Mouse (Mus musculus) heart, embryonic 11.5 days (tissue): ENCODE data around the gene Olfr657. TPM values are rescaled to one million over a fixed set of nuclear protein-coding genes. Genes with fewer than 3 reads are reported as not detected.
A peak's percentile ranks its signal among the peaks of the same experiment; 100 is the strongest.

Experiments used
- ATAC-seq: fragments of 200-750 bp; cut with Nextera tagmentation; replicated peaks from 2 replicates; pipeline ENCODE4 v1.8.0; 2017; ENCODE audit warnings: moderate library complexity; ENCODE audit not compliant: insufficient number of reproducible peaks, low FRiP score, low TSS enrichment
- H3K27ac ChIP-seq: fragments of 300-500 bp; sonication (generic); 2 replicates; pipeline ENCODE4 v1.5.1; 2014; ENCODE audit warnings: mild to moderate bottlenecking, low read depth, low read length
- H3K27me3 ChIP-seq: fragments of 300-500 bp; sonication (generic); 2 replicates; pipeline ENCODE4 v1.6.1; 2014; ENCODE audit warnings: mild to moderate bottlenecking, low read length, mixed read lengths; ENCODE audit not compliant: control insufficient read depth, insufficient read depth
- H3K36me3 ChIP-seq: fragments of 300-500 bp; sonication (generic); 2 replicates; pipeline ENCODE4 v1.6.1; 2014; ENCODE audit warnings: mild to moderate bottlenecking, low read length, moderate library complexity, mixed read lengths; ENCODE audit not compliant: control insufficient read depth, insufficient read depth
- H3K4me1 ChIP-seq: fragments of 300-500 bp; sonication (generic); 2 replicates; pipeline ENCODE4 v1.6.1; 2014; ENCODE audit warnings: low read length; ENCODE audit not compliant: control insufficient read depth, insufficient read depth
- H3K4me2 ChIP-seq: fragments of 300-500 bp; sonication (generic); 2 replicates; pipeline ENCODE4 v1.6.1; 2014; ENCODE audit warnings: mild to moderate bottlenecking, moderate library complexity
- H3K4me3 ChIP-seq: fragments of 300-500 bp; sonication (generic); 2 replicates; pipeline ENCODE4 v1.5.1; 2014; ENCODE audit warnings: low read depth, low read length
- H3K9ac ChIP-seq: fragments of 300-500 bp; sonication (generic); 2 replicates; pipeline ENCODE4 v1.6.1; 2014; ENCODE audit warnings: mild to moderate bottlenecking, low read depth, low read length, moderate library complexity
- H3K9me3 ChIP-seq: fragments of 300-500 bp; sonication (generic); replicated peaks from 2 replicates; pipeline ENCODE4 v1.6.1; 2016; ENCODE audit warnings: low read length; ENCODE audit not compliant: control insufficient read depth
- WGBS: fragments of 180-500 bp; shearing (Covaris S2); extraction: QIAGEN DNeasy Blood & Tissue Kit; methylation state at CpG from one replicate; pipeline ENCODE4 v1.1.7; 2014; ENCODE audit not compliant: insufficient replicate concordance; 5-methylcytosine and 5-hydroxymethylcytosine counted together
- polyA plus RNA-seq: library from polyadenylated mRNA; unstranded; fragments of >200 nt; fragmentation: Nextera tagmentation; extraction: Ambion mirVana; gene quantifications from 2 replicates; pipeline ENCODE4 v1.2.1, GENCODE M21; 2014

The Olfr657 gene
- polyA plus RNA-seq, 1 experiment from 2014 or later = not detected

GRCm38 (mm10) chr7:104613655-104614054 lies 10.9 kb upstream of the Olfr657 start, which contains the start of gene Olfr656:
TSS of gene Olfr656 (plus strand) at chr7:104613955.
- WGBS = 75% methylated on average over 4 of the region's 4 CpGs
- Histone ChIP-seq H3K36me3 (no peaks in the 10 kb centered on the region), H3K27me3 (no peaks in the 10 kb centered on the region), H3K4me2 (no peak within 1 kb of the TSS), H3K9me3 (no peaks in the 10 kb centered on the region), H3K9ac (no peak within 1 kb of the TSS), H3K4me3 (no peak within 1 kb of the TSS), H3K27ac (no peak within 1 kb of the TSS), H3K4me1 (no peaks in the 10 kb centered on the region)
- ATAC-seq = no peak

- Histone ChIP-seq H3K36me3 (no peaks in the 10 kb centered on the region), H3K4me2 (peak within 1 kb of the TSS; percentile 59), H3K27ac (no peak within 1 kb of the TSS), H3K9me3 (no peaks in the 10 kb centered on the region), H3K4me3 (peak within 1 kb of the TSS; percentile 29; the same call in 1 of the 2 replicates), H3K27me3 (no peaks in the 10 kb centered on the region), H3K4me1 (no peaks in the 10 kb centered on the region), H3K9ac (no peak within 1 kb of the TSS)
- ATAC-seq = peak; percentile 81; the same call in 1 of the 2 replicates
- WGBS = 23% methylated on average over 21 of the region's 22 CpGs
These were observed 22.4 kb downstream of the Olfr657 start, which contains the start of gene Olfr658 for GRCm38 (mm10) chr7:104646841-104647482. TSS of gene Olfr658 (minus strand) at chr7:104647305.

- Histone ChIP-seq H3K27ac (no peak within 1 kb of the TSS), H3K4me2 (no peak within 1 kb of the TSS), H3K27me3 (no peaks in the 10 kb centered on the region), H3K36me3 (no peaks in the 10 kb centered on the region), H3K9me3 (no peaks in the 10 kb centered on the region), H3K4me1 (no peaks in the 10 kb centered on the region), H3K9ac (no peak within 1 kb of the TSS), H3K4me3 (no peak within 1 kb of the TSS)
- WGBS = 80% methylated on average over 3 of the region's 3 CpGs
- no peak for ATAC-seq
These were observed 41.9 kb downstream of the Olfr657 start, which contains the start of gene Olfr659 for GRCm38 (mm10) chr7:104666453-104666852. TSS of gene Olfr659 (plus strand) at chr7:104666753.

- Histone ChIP-seq H3K9me3 (no peaks in the 10 kb centered on the region), H3K27me3 (no peaks in the 10 kb centered on the region), H3K27ac (no peak within 1 kb of the TSS), H3K4me2 (no peak within 1 kb of the TSS), H3K4me3 (no peak within 1 kb of the TSS), H3K4me1 (no peaks in the 10 kb centered on the region), H3K9ac (no peak within 1 kb of the TSS), H3K36me3 (no peaks in the 10 kb centered on the region)
- no peak for ATAC-seq
- 79% methylated on average over 2 of the region's 2 CpGs for WGBS
These were observed 61.6 kb downstream of the Olfr657 start, which contains the start of gene Olfr661 for GRCm38 (mm10) chr7:104686201-104686600. TSS of gene Olfr661 (plus strand) at chr7:104686501.

Other genes with a start within 250 kb of the Olfr657 start
- gene Trim30c, start 224.0 kb upstream of the Olfr657 start, polyA plus RNA-seq = not detected in 2 replicates
- gene Trim30a, start 159.6 kb upstream of the Olfr657 start, polyA plus RNA-seq = 0.45 and 0.80 TPM in 2 replicates
- gene Trim30d, start 116.9 kb upstream of the Olfr657 start, polyA plus RNA-seq = 0.07 TPM in 1 of 2 replicates, not detected in the other
- not detected in 2 replicates for gene Olfr651, start 74.7 kb upstream of the Olfr657 start, polyA plus RNA-seq
- gene Olfr652, start 63.9 kb upstream of the Olfr657 start, polyA plus RNA-seq = not detected in 2 replicates
- gene Olfr653, start 47.5 kb upstream of the Olfr657 start, polyA plus RNA-seq = not detected in 2 replicates
- gene Olfr654, start 37.8 kb upstream of the Olfr657 start, polyA plus RNA-seq = not detected in 2 replicates
- not detected in 2 replicates for gene Olfr655, start 23.0 kb upstream of the Olfr657 start, polyA plus RNA-seq
- not detected in 2 replicates for gene Olfr656, start 10.8 kb upstream of the Olfr657 start, polyA plus RNA-seq
- 0.09 TPM in 1 of 2 replicates, not detected in the other for gene Olfr658, start 22.5 kb downstream of the Olfr657 start, polyA plus RNA-seq
- gene Olfr659, start 42.0 kb downstream of the Olfr657 start, polyA plus RNA-seq = not detected in 2 replicates
- gene Olfr661, start 61.7 kb downstream of the Olfr657 start, polyA plus RNA-seq = not detected in 2 replicates
- not detected in 2 replicates for gene Usp17le, start 152.7 kb downstream of the Olfr657 start, polyA plus RNA-seq
- not detected in 2 replicates for gene Usp17lb, start 217.8 kb downstream of the Olfr657 start, polyA plus RNA-seq
- gene Usp17la, start 232.2 kb downstream of the Olfr657 start, polyA plus RNA-seq = not detected in 2 replicates